Mouse (Mus musculus) fat pad, adult 2 months (tissue): ENCODE measurements around the gene Azgp1.
A peak's percentile ranks its signal among the peaks of the same experiment; 100 is the strongest.
"Not testable (repeated sequence)": the region's sequence is repeated elsewhere in the genome, so short reads cannot be mapped to it uniquely, and the experiment has no call there.

Experiments
- DNase-seq: peaks from one replicate; pipeline ENCODE4 v3.0.0-alpha.2; 2011; ENCODE audit warnings: low read depth, low spot score; ENCODE audit errors: extremely low read depth

Gene Azgp1

DNA sequence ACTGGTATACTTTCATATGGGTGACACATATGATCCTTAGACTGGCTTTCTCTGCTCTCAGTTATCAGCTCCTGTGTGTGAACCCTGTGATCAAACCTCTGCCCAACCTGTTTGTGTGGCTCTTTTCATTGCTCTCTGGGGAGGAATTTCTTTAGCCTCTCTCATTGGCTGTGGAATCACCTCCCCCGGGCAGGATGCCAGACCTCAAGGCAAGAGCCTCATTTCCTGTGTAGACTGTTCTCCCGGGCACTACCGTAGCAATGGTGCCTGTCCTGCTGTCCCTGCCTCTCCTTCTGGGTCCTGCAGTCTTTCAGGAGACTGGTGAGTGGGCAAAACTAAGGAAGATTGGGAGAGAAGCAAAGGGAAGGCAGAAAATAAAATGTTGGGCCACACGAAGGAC, at the start of gene Azgp1:
Gene Azgp1, plus strand, starts transcription at position 221 of the 400 bp plus-strand sequence.
- no peak for DNase-seq

GRCm38 (mm10) chr5:137933934-137934333, 47.4 kb upstream of the Azgp1 start:
- DNase-seq, result not testable (repeated sequence)

- no peak for DNase-seq
Observed at GRCm38 (mm10) chr5:137936486-137936885, 44.8 kb upstream of the Azgp1 start.

DNA sequence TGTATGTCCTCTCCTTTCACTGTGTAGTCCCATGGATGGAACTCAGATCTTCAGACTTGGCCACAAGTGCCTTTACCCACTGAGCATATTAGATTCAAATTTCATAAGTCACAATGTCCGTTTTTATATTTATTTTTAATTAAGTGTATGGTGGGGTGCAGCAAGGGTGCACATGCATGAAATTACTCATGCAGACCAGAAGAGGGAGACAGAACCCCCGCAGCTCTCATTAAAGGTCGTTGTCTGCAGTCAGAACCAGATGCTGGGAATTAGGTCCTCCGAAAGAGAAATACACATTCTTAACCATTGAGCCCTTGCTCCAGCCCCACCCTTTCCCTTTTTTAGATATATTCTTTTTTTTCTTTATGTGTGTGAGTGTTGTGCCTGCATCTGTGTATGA, 44.1 kb upstream of the Azgp1 start:
- no peak for DNase-seq

DNA sequence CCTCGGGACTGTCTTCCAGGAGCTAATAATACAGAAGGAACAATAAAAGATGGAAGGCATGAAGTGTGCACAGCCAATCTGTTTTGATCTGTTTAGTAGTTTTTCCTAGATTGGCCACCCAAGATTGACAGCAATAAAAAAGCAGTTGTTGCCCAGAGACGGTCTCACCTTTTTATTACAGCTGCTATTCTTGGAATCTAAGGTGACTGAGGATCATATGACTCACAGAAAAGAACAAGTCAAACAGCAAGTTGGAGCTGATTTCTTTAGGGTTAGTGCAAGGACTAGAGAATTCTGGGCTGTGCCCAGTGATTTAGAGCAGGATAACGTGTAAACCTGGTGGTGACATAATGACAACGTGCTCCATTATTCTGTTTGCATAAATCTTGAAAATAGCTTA, 40.4 kb upstream of the Azgp1 start:
- no peak for DNase-seq

DNA sequence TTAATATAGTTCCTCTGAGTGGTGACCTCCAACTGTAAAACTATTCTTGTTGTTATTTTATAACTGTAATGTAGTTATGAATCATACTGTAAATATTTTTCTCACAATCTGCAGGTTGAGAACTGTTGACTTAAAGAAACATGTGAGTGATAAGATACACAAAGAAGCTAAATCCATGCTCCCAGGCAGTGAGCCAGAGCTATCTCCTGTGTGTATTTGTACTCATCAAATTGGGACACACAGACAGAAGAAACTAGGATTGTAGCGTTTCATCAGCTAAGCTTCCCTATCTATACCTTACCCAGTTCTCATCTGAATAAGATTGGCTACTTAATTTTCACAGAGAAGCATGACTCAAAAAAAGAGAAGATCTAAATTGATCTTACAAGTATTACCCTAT, 38.2 kb upstream of the Azgp1 start:
- no peak for DNase-seq

GRCm38 (mm10) chr5:137947303-137947702, 34.0 kb upstream of the Azgp1 start:
- DNase-seq, result peak; percentile 66

DNA sequence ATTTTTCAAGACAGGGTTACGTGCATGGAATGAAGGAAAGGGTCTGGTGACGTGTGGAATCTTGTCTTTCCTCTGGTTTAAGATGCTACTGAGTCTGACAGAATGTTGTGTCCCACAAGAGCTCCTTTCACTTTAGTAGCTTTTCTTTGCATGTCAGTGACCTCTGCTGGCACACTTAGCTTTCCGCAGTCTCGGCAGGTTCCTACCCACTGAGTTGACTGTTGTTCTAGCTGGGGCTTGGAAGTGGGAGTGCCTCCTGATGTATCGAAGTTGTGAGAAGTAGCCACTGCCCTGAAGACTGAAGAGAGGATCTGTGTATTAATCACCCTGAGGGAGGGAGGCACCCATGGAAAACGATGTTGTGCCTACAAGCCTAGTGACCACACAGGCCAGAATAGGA, 30.1 kb upstream of the Azgp1 start:
- DNase-seq, result no peak

- no peak for DNase-seq
Observed at GRCm38 (mm10) chr5:137956404-137956803, 24.9 kb upstream of the Azgp1 start.

DNA sequence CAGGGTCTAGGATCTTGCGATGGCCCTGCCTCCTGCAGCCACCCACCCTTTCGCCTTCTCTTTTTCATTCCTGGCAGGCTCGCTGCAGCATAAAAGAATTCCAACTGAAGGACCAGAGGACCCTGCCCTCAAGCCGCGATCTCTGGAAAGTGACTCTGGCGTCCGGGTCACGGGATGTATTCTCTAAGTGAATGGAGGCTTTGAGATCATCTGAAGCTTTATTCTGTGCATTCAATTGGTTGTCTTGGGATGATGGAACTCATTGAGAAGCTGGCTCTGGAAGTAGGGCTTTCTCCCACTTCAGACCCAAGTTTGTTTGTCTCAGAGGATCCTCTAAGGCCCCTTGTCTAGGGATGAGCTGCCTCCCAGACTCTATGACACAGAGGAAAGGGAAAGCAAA, 18.4 kb upstream of the Azgp1 start, which contains the start of gene Gjc3:
Gene Gjc3, minus strand, starts transcription at position 154 of the 400 bp plus-strand sequence.
- no peak for DNase-seq

GRCm38 (mm10) chr5:137966492-137966891, 14.8 kb upstream of the Azgp1 start:
- no peak for DNase-seq

DNA sequence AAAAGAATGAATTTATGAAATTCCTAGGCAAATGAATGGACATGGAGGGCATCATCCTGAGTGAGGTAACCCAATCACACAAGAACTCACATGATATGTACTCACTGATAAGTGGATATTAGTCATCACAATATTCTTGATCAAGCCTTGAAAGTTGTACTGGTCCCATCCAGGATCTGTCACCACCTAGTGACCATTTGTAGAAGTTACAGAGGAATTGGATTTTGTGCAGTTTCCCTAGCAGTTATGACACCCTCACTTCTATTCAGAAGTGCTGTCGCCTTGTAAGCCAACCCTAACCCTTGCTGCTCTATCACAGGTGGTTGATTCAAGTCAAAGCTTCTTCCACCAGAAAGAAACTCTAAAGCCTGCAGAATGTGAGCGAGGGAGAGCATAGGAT, 8.2 kb upstream of the Azgp1 start:
- DNase-seq, result no peak

DNA sequence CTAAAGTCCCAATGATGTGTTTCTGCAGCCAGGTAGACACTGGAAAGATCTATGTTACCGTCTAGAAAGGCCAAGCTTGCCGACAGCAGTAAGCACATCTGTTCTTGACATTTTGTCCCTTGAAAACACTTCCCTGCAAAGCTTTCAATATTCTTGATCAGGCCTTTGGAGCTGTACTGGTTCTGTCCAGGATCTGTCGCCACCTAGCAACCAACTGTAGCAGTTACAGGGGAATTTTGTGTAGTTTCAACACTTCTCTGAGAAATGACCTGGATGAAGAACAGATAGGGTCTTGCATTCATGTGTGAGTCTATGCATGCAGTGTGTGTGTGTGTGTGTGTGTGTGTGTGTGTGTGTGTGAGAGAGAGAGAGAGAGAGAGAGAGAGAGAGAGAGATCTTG, 7.6 kb upstream of the Azgp1 start:
- no peak for DNase-seq

DNA sequence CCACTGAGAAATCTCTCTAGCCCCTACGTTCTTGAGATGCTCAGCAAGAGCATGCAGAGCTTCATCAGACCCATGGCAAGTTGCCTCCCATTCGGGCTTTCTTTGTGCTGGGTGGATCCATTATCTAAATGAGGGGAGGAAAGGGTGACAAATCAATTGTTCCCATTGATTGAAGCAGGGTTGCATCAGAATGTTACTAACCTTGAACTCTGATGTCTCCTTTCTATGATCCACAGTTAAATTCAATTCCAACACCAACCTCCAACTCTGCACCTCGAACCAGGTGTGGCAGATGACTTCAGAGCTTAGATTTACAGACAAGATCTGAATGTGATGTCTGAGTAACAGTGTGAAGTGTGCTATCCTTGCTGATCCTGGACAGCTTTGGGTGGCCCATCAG, 6.6 kb upstream of the Azgp1 start:
- DNase-seq, result no peak

GRCm38 (mm10) chr5:137975434-137975833, 5.9 kb upstream of the Azgp1 start:
- DNase-seq, result no peak

DNA sequence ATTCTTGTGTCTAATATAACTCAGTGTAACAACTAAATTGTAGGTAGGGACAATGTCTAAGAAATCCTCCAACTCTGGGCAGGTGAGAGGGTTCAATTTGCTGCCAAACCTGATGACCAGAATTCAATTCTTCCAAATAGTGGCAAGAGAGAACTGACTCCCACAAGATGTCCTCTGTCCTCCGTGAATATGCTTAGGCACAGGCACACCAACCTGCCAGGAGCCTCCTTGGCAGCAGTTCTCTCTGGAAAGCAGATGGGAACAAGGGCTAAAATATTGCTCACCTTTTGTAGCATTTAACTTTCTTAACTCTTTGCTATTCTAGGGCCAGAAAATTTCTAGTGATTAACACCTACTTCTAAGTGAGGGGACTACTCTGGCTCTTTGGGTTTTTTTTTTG, 4.0 kb upstream of the Azgp1 start:
- no peak for DNase-seq

- DNase-seq, result no peak
Observed at GRCm38 (mm10) chr5:137979081-137979480, 2.2 kb upstream of the Azgp1 start.

DNA sequence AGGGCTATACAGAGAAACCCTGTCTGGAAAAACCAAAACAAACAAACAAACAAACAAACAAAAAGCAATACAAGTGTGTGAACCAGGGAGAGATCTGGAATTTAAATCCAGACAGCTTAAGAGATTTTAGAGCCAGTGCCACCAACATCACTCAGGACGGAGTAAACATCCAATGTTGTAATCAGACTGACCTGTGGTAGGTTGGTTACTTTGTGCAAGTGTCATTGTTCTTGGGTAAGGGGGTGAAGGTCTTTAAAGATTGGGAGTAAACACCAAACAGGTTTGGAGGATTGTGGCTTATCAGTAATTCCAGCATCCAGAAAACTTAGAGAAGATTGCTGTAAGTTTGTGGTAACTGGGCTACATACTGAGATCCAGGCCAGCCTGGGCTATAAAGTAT, 5.0 kb downstream of the Azgp1 start:
- DNase-seq, result no peak

GRCm38 (mm10) chr5:138009437-138009836, 28.1 kb downstream of the Azgp1 start:
- no peak for DNase-seq

DNA sequence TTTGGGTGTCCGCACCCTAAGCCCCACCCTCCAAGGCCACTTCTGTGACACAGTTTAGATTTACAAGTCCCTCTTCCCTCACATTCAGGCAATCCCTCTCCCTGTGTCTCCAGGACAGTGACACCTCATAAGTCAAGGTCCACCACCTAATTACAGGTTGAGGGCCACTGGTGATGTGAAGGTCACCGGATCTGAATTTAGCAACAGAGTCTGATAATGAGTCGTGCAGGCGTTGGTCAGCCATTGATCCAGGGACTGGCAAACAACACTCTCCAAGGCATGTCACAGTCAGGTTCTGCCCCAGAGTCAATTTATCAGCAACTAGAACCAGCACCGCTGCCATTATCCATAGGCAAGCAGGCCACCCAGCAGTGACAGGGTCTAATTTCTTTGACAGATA, 31.1 kb downstream of the Azgp1 start:
- no peak for DNase-seq

DNA sequence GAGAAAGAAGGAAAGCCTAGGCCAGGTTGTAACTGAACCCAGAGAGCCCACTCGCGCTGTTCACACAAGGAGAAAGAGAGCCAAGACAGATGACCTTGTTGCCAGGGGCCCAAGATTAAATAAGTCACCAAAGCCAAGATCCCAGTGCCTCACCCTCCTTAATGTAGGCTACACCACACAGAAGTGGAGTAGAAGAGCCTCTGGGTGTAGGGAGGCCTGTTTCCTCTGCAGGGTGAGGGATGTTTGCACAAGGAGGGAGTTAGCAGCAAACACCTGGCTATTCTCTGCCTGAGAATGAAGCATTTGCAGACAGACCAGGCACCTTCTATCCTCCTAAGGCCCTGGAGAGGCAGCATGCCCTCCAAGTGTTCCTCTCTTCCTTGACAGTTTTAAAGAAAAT, 35.2 kb downstream of the Azgp1 start:
- DNase-seq, result no peak

DNA sequence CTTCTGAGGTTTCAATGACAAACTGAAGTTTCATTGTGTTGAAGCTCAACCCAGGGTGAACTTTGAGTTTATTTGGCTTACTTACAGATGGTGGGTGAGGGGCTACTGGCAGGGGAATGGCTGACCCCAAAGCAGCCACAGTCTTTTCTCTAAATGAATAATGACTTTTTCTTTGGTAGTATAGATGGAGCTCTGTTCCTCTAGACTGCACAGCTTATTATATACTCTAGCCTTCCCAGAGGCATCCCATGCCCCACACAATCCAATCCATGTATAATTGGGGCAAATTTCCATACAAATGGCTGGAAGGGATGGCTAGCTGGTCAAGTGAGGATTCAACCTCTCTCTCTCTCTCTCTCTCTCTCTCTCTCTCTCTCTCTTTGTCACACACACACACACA, 35.7 kb downstream of the Azgp1 start:
- no peak for DNase-seq

DNA sequence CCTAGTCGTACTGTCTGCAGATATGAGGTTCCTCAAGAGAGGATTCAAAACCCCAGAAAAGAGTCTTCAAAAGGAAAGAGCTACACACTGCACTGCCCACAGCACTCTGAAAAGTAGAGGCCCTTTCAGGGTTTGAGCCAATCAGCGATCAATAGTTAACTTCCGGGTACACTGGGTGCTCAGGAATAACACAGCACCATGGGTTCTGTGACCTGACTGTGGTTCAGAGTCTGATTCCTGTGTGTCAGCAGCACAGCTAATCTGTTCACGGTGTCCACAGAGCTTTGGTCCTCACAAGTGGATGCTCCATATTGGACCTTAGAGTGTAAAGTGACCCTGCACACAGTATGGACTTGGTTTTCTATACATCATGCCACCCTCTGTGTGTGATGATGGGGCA, 38.3 kb downstream of the Azgp1 start:
- DNase-seq, result not testable (repeated sequence)

DNA sequence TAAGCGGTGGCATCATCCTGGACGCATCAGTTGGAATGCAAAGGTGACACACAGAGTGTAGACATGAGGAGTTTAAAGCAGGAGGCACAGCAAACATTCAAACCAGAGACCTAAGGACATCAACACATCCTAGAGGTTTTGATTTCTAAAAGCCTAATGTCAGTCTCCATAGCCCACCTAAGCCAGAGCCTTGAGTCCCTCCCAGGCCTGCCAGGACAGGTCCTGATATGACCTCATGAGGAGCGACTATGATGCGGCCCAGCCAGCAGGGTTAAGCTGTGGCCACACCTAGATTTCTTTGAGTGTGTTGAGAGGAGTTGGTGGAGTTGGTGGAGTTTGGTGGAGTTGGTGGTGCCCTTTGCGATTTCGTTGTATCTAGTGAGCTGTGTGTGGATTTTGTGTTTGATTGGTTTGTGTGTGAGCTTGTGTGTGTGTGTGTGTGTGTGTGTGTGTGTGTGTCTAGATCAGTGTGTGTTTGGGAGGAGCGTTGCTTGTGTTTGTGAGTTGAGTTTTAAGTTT, 39.7 kb downstream of the Azgp1 start, which contains the start of the genes Smok3a and Smok3b:
Gene Smok3a, plus strand, starts transcription at position 301 of the 519 bp plus-strand sequence.
Gene Smok3b, plus strand, starts transcription at position 469 of the 519 bp plus-strand sequence.
- not testable (repeated sequence) for DNase-seq
